Mouse (Mus musculus) induced T-regulatory cell, adult 2 months (primary cell): ENCODE data around the gene Myl6.

Experiments used
- DNase-seq: peaks from one replicate; pipeline ENCODE4 v3.0.0-alpha.2; 2012; ENCODE audit warnings: low read depth

Gene Myl6

DNA sequence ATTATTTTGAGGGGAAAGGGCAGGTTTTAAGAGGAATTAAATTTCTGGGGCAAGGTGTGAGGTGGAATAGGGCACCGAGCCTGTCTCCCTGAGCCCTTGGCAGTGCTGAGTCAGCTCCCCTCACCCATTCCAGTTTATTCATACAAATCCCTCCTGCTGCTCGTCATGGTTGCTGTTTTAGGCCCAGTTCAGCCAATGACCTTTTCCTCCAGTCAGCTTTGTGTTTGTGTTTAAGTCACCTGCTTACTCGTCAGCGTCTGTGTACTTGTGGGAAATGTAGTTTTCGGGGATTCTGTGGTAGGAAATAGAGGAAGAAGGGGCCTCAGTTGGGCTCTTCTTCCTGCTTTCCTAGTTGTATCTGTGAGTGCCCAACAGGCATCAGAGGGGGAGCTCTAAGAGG is 4.6 kb downstream of the Myl6 start:
- DNase-seq = no peak

DNA sequence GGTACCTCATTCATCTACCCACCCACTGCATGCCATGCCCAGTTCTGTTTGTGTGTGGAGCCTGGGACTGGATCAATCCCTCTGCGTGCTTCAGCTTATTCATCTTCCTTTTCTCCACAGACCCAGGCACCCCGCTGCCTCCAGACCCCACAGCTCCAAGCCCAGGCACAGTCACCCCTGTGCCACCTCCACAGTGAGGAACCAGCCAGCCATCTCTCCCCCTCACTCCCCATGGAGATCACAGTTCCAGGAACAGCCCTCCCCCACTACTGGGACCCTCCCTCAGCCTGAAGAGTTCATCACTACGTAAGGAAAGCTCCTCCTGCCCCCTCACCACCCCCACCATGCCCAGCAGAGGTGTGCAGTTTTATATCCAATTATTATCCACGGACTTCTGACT is 5.2 kb downstream of the Myl6 start:
- no peak for DNase-seq

DNA sequence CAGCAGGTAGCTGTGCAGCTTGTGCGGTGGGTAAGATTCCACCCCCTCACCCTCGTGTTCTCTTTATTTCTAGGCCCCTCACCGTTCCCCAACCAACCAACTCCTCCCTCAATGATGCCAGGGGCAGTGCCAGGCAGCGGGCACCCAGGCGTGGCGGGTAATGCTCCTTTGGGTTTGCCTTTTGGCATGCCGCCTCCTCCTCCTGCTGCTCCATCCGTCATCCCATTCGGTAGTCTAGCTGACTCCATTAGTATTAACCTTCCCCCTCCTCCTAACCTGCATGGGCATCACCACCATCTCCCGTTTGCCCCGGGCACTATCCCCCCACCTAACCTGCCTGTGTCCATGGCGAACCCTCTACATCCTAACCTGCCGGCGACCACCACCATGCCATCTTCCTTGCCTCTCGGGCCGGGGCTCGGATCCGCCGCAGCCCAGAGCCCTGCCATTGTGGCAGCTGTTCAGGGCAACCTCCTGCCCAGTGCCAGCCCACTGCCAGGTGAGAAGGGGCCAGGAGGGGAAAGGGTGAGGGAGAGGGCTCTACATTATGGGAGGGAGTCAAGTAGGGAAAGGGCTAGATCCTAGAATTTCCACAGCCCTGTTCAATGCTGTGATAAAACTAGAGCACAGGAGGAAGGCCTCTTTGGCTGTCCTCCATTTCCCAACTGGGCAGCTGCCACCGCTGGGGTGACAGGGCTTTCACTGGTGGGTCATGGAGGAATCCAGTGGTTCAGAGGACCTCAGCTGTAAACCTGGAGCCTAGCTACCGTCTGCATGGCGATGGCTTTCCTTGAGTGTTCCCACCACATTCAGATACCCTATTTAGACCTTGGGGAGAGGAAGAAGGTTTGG is 5.9 kb downstream of the Myl6 start:
- no peak for DNase-seq

DNA sequence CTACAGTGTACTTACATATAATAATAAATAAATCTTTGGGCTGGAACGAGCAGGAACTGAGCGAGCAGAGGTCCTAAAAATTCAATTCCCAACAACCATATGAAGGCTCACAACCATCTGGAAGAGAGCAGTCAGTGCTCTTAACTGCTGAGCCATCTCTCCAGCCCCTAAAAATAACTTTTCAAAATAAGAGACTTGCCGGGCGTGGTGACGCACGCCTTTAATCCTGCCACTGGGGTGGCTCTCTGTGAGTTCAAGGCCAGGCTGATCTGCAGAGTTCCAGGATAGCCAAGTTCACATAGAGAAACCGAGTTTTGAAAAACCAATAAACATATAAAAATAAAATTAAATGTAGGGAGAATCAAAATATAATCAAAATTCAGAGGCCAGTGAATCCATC is 7.6 kb downstream of the Myl6 start:
- no peak for DNase-seq

DNA sequence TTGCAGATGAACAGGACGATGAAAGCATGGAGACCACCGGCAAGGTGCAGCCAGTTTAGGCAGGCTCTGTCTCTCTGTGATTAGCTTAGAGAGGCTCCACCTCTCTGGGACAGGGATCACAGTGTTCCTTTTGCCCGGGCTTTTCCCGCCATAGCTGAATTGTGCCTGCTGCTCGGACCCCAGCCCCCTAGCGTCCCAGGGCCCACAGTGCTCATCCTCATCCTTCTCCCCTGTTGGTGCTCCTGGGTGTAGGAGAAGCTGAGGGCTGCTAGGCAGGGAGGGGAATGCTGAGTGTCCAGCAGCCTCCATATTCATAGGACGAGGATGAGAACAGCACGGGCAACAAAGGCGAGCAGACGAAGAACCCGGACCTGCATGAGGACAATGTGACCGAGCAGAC is 19.6 kb downstream of the Myl6 start:
- no peak for DNase-seq

DNA sequence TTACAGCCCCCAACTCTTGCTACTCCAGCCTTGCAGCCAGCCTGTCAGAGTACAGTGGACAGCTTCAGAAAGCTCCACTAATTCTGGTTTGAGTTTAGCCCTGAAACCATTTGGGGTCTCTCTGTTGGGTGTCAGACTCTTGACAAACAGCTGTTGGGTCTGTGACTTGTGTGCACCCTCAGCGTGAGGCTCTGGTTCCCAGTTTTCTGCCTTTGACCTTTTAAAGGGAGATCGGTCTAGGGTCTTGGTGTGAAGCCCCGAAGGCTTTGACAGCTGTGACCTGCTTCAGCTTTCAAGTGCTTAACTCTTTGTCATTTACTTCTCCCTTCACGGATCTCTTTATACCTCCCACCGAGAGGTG is 33.7 kb downstream of the Myl6 start:
- DNase-seq = peak; percentile 35

DNA sequence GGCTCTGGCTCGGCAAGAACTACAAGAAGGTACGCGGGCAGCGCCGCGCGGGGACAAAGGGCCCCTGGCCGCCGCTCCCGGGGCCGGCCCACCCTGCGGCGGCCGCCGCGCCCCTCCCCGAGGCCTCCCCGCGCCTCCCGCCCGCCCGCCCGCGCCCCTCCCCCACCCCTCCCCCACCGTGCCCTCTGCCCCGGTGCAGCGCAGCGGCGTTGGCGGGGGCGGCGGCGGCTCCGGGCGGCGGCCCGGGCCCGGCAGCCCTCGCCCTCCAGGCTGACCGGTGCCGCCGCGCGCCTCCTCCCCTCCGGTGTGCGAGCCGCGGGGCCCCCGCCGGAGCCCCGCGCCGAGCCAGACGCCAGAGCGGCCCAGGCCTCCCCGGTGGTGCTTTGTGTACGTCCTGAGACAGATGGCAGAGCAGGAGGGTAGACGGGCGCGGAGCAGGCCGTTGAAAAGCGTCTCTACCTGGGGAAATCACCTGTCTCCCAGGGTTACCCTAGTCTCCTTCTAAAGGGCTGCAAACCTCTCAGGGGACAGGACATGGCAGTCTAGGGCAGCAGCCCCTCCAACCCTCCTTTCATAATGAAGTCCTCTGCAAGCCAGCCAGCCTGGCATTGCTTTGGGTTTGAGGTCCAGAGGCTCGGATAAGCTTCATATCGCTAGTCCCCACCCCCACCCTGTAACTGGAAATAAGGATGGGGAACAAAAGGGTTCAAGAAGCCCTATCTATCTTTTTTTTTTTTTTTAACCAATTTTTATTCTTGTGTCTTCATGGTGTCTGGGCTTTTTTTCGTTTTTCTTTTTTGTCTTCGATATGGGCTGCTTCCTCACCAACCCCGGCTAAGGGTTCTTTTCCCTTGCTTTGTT is 34.3 kb downstream of the Myl6 start:
- peak; percentile 67 for DNase-seq

DNA sequence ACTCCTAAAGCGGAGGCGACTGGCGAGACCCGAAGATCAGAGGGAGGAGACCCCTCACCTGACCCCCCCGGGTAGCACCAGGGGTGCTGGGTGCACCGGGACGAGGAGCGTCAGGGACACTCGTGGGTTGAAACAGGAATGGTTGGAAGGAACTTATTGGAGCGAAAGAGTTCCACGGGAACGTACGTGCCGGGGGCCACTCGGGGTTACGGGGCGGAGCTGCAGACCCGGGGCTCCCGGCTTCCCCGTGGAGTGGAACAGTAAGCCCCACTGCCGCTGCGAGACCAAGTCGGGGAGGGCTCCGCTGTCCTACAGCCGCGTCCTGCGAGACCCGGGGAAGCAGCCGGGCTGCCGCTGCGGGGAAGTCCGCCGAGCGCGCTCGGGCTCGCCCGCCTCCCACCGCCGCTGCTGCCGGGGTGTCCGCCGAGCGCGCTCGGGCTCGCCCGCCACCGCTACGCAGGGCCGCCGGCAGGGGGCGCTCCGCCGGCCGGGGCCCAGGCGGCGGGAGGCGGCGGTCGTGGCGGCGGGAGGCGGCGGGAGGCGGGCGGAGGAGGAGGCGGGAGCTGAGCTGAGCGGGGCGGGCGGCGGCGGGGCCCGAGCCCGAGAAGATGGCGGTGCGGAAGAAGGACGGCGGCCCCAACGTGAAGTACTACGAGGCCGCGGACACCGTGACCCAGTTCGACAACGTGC is 35.1 kb downstream of the Myl6 start, which contains the start of gene Smarcc2:
Gene Smarcc2 (plus strand): TSS at position 530 of the 690 bp plus-strand sequence.
- peak; percentile 89 for DNase-seq

DNA sequence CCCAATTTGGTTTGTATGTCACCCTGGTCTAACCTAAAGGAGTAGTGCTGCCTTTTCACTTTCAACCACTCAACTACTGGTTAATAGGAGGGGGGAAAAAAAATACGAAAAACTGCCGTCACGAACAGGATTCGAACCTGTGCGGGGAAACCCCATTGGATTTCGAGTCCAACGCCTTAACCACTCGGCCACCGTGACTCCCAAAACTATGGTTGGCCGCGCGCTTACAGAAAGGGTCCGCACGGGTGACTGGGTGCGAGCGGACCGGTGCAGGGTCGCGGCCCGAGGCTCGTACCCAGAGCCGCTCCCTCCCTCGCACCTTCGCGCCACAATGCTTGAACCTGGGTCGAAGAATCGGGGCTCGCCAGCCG is 35.6 kb downstream of the Myl6 start:
- DNase-seq = peak; percentile 86

DNA sequence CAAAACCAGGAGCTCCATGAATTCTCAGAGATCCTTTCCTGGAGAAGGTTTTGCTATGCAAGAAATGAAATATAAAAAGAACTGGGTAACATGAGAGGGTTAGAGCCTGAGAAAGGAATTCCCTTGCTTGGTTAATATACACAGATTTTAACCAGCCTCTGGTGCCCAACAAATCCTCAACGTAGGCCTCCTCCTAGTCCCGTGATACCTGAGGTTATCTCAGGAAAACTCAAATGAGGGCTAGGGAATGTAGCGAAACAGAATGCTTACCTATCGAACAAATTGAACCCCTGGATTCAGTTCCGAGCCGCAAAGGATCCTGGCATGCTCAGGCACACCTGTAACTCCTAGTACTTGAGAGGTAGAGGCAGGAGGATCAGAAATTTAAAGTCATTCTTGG is 36.3 kb downstream of the Myl6 start:
- no peak for DNase-seq

DNA sequence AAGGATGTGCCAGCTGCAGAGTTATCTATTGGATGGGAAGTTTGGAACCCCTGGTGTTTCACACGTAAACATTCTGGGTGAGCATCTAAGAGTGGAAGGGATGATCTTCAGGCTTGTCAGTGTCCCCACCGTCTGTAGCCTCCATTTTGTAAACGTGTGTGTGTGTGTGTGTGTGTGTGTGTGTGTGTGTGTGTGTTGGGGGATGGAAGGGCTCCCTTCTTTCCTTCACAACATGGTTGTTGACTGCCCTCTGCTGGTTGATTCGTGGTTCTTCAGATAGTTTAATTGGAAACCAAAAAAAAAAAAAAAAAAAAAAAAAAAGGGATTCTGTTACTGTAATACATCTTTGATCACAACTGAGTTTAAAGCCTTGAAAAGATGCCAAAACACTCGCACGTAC is 38.7 kb downstream of the Myl6 start:
- DNase-seq = peak; percentile 92

DNA sequence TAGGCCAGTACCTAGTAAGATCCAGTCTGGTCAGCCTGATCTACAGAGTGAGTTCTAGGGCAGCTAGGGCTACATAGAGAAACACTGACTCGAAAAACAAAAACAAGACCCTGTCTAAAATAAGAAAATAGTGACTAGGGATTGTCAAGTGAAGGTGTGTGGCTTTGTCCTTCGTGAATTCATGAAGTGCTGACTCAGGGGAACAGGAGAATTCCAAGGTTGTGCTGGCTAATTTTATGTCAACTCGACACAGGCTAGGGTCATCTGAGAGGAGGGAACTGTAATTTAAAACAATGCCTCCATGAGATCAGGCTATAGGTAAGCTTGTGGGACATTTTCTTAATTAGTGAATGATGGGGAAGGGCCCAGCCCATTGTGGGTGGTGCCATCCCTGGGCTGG is 39.5 kb downstream of the Myl6 start:
- no peak for DNase-seq

DNA sequence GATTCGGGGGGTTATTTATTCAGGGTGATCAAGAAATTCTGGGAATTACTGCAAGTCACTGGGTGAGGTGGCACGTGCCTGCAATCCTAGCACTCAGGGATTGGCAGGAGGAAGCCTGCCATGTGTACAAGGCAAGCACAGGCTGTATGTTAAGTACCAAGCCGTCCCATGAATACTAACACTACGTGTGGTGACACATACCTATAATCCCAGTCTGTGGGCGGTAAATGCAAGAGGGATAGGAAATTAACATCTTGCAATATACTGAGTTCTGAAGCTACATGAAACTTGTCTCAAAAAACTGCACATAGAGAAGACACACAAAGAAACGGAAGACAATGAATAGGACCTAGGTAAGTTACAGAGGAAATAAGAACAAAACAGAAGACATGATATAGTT is 42.9 kb downstream of the Myl6 start:
- no peak for DNase-seq

DNA sequence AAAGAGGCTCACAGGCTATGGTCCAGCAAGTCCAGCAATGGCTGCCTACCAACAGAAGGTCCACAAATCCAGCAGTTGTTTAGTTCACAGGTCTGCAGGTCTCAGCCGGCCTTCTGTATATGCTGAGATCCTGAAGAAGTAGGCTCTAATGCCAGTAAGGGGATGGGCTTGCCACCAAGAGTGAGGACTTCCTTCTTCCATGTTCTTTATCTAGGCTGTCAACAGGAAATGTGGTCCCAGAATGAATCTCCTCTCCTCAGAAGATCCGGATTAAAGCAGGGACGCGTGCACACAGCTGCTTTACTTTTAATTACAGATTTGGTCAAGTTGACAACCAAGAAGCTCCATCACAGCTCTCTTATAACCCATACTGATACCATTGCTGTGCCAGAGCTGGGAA is 48.5 kb downstream of the Myl6 start:
- no peak for DNase-seq

DNA sequence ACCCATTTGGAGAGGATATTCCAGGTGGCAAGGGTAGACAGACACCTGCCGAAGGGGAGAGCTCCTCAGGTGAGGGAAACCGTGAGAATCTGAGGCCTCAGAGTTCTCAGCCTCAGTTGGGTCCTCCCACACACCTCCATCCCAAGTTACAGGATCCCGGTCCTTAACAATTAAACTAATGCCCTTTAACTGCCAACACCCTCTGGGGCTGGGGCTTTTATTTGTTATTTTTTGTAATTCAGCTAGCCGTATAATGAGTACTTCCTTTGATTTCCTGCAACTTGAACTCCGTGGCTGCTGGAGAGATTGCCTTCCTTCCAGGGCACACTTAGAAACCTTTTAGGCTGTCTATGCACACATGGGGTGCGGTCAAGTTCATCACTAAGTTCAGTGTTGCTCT is 49.6 kb downstream of the Myl6 start:
- DNase-seq = no peak

DNA sequence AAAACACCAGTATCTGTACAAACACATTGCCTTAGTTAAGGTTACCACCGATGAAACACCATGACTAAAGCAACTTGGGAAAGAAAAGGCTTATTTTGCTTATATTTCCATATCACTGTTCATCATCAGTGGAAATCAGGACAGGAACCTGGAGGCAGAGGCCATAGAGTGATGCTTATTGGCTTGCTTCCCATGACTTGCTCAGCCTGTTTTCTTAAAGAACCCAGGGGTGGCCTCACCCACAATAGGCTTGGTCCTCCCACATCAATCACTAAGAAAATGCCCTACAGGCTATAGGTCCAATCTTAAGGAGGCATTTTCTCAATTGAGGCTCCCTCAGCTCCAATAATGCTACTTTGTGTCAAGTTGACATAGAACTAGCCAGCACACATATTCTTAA is 51.2 kb downstream of the Myl6 start:
- no peak for DNase-seq

DNA sequence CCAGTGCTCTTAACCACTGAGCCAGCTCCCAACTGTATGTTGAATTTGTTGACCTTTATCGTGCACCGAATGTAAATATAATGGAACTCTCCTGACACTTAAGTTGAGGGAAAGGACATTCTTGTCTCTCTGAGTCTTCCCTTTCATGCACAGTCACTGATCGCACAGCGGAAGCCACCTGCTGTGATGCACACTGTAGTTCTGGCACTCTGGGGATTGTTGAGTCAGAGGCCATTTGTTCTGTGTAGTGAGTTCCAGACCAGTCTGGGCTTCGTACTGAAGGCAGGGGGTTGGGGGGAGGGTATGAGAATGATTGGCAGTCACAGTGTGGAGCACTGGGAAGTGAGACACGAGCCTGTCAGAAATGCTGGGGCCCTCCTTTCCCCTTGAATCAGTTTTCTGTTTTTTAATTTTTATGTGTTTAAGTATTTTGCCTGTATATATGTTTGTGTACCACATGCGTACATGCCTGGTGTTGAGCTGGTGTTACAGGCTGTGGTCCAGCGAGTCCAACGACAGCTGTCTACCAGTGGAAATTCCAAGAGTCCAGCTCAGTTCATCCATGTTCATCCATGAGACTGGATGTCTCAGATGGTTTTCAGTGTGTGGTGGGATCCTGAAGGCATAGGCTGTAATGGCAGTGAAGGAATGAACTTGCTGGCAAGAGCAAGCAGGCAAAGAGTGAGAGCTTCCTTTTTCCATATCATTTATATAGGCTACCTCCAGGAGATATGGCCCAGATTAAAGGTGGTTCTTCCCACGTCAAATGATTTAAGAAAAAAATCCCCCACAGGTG is 52.4 kb downstream of the Myl6 start:
- DNase-seq = no peak
